In the genomic region with DNA sequence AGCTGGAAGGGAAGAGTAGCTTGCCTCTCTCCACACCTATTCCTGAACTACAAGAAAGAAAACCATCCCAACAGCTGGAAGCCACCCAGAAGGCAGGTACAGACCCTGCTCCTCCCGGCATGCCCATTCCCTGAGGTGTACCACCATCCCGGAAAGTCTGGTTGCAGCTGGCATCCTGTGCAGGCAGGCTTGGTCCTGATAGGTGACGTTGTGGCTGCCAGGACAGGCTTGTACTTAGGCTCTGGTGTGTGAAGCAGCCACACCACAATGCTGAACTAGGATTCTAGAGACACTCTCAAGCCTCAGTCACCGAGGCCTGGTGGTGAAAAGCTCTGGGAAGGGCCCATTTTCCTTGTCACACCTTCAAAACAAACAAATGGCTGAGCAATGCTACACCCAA, we compare ENCODE assay signal across 19 mouse cellular contexts.
"Had no signal": no experiment of that assay in that cellular context is flagged by ENCODE, and none has a peak within 500 bp of the region (broad histone marks: within the 10 kb centered on the region; RNA-seq: fewer than 3 reads in every experiment).

No protein-coding gene starts in this region.

- H3K4me1 ChIP-seq: liver, embryonic 13.5 days; midbrain, embryonic 12.5 days; midbrain, embryonic 15.5 days; neural tube, embryonic 12.5 days; neural tube, embryonic 15.5 days had no signal

- H3K27me3 ChIP-seq: limb, embryonic 13.5 days; liver, embryonic 13.5 days; midbrain, embryonic 12.5 days; midbrain, embryonic 15.5 days; neural tube, embryonic 12.5 days; neural tube, embryonic 15.5 days had no signal

- H3K27ac ChIP-seq: limb, embryonic 13.5 days; liver, embryonic 13.5 days; midbrain, embryonic 12.5 days; midbrain, embryonic 15.5 days; neural tube, embryonic 12.5 days; neural tube, embryonic 15.5 days had no signal

- ATAC-seq: intestine, embryonic 16.5 days; midbrain, embryonic 15.5 days had no signal

- H3K4me3 ChIP-seq: limb, embryonic 13.5 days; liver, embryonic 13.5 days; midbrain, embryonic 12.5 days; midbrain, embryonic 15.5 days; neural tube, embryonic 12.5 days; neural tube, embryonic 15.5 days had no signal

- DNase-seq: kidney, adult 18-20 months; kidney, adult 9 months; kidney, postnatal 10 days; kidney, postnatal 36 days; left cerebral cortex, postnatal 4 days; liver, embryonic 13.5 days; lung, adult 2 months; lung, postnatal 14 days; lung, postnatal 4 days; right cerebral cortex, adult 18-20 months; right cerebral cortex, postnatal 14 days; right cerebral cortex, postnatal 4 days; thymus, postnatal 25 days had no signal

- H3K4me2 ChIP-seq: limb, embryonic 13.5 days; liver, embryonic 13.5 days; midbrain, embryonic 12.5 days; midbrain, embryonic 15.5 days; neural tube, embryonic 12.5 days; neural tube, embryonic 15.5 days had no signal

- H3K9ac ChIP-seq: limb, embryonic 13.5 days; liver, embryonic 13.5 days; midbrain, embryonic 12.5 days; midbrain, embryonic 15.5 days; neural tube, embryonic 12.5 days; neural tube, embryonic 15.5 days had no signal

- H3K36me3 ChIP-seq: limb, embryonic 13.5 days; liver, embryonic 13.5 days; midbrain, embryonic 12.5 days; midbrain, embryonic 15.5 days; neural tube, embryonic 12.5 days; neural tube, embryonic 15.5 days had no signal

- H3K9me3 ChIP-seq: limb, embryonic 13.5 days; liver, embryonic 13.5 days; midbrain, embryonic 12.5 days; midbrain, embryonic 15.5 days; neural tube, embryonic 12.5 days; neural tube, embryonic 15.5 days had no signal
